Mouse (Mus musculus): ENCODE data around the gene Zic4. TPM values are rescaled to one million over a fixed set of nuclear protein-coding genes. Genes with fewer than 3 reads are reported as not detected.

Zic4 gene
- not detected for polyA plus RNA-seq (2014; fragmentation: Illumina TruSeq; extraction: RNeasy Lipid Tissue Mini Kit (QIAGEN cat#74804); ENCODE audit: low read depth, low replicate concordance)

DNA sequence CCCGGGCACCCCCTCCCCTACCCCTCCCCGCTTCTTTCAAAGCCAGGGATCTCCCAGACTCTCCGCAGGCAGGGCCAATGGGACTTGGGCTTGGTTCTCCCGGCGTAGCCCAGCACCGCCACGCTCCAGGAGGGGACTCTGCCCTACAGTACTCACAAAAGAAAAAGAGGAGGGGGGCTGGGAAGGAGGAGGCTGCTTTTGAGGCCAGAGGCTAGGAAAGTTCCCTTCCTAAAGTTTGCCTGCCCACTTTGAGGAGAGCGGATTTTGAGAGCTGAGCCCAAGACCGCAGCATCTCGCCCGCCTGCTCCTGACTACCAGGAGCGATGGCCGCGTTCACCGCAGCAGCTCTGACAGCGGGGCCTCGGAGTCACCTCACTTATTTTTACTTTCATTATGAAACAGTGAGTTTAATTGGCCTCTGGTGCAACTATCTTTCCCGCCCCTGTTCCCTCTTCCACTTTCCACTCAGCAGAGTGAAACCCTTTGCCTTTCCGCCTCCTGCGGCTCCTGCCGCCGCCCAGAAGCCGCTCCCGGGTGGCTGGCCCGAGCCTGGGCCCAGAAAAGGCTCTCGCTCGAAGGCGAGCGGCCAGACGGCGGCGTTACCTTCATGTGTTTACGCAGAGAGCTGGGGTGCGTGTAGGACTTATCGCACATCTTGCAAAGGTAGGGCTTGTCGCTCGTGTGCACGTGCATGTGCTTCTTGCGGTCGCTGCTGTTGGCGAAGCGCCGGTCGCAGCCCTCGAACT, at the start of gene Zic4:
Gene Zic4 (plus strand): TSS at position 558 of the 746 bp plus-strand sequence.

GRCm38 (mm10) chr9:91365664-91366063, 3.5 kb downstream of the Zic4 start, which contains the start of gene Zic1:
Zic1 (minus strand) TSS chr9:91365810.

Other genes with a start within 250 kb of the Zic4 start
- gene Zic1, start 3.4 kb downstream of the Zic4 start, polyA plus RNA-seq (2014; fragmentation: Illumina TruSeq; extraction: RNeasy Lipid Tissue Mini Kit (QIAGEN cat#74804); ENCODE audit: low read depth, low replicate concordance), result not detected